Mouse (Mus musculus) limb, embryonic 12.5 days (tissue): ENCODE results near the gene Ppp4r4. TPM values are rescaled to one million over a fixed set of nuclear protein-coding genes. Genes with fewer than 3 reads are reported as not detected.
"Not testable (repeated sequence)": the region's sequence is repeated elsewhere in the genome, so short reads cannot be mapped to it uniquely, and the experiment has no call there.

ENCODE experiments used
- ATAC-seq: fragments of 200-750 bp; cut with Nextera tagmentation; 2 replicates; pipeline ENCODE4 v1.8.0; 2017; ENCODE audit warnings: low read depth, moderate TSS enrichment; ENCODE audit not compliant: insufficient number of reproducible peaks, insufficient read depth, low FRiP score, low TSS enrichment
- H3K27ac ChIP-seq: fragments of 300-500 bp; sonication (generic); 2 replicates; pipeline ENCODE4 v1.5.1; 2016; ENCODE audit warnings: mild to moderate bottlenecking, moderate library complexity
- H3K27me3 ChIP-seq: fragments of 300-500 bp; sonication (generic); 2 replicates; pipeline ENCODE4 v1.6.1; 2016; ENCODE audit warnings: mild to moderate bottlenecking, moderate library complexity
- H3K36me3 ChIP-seq: fragments of 300-500 bp; sonication (generic); 2 replicates; pipeline ENCODE4 v1.6.1; 2016; ENCODE audit warnings: mild to moderate bottlenecking, moderate library complexity
- H3K4me1 ChIP-seq: fragments of 300-500 bp; sonication (generic); replicated peaks from 2 replicates; pipeline ENCODE4 v1.6.1; 2016
- H3K4me2 ChIP-seq: fragments of 300-500 bp; sonication (generic); 2 replicates; pipeline ENCODE4 v1.6.1; 2016; ENCODE audit warnings: mild to moderate bottlenecking, moderate library complexity
- H3K4me3 ChIP-seq: fragments of 300-500 bp; sonication (generic); replicated peaks from 2 replicates; pipeline ENCODE4 v1.5.1; 2016; ENCODE audit warnings: mild to moderate bottlenecking
- H3K9ac ChIP-seq: fragments of 300-500 bp; sonication (generic); replicated peaks from 2 replicates; pipeline ENCODE4 v1.6.1; 2016; ENCODE audit warnings: mild to moderate bottlenecking, moderate library complexity
- H3K9me3 ChIP-seq: fragments of 300-500 bp; sonication (generic); 2 replicates; pipeline ENCODE4 v1.6.1; 2016; ENCODE audit warnings: mild to moderate bottlenecking, moderate library complexity
- polyA plus RNA-seq: library from polyadenylated mRNA; unstranded; fragments of >200 nt; fragmentation: Nextera tagmentation; extraction: Ambion mirVana; gene quantifications from 2 replicates; pipeline ENCODE4 v1.2.1, GENCODE M21; 2016

The Ppp4r4 gene
- polyA plus RNA-seq, 1 experiment from 2014 or later = 1.9 TPM

DNA sequence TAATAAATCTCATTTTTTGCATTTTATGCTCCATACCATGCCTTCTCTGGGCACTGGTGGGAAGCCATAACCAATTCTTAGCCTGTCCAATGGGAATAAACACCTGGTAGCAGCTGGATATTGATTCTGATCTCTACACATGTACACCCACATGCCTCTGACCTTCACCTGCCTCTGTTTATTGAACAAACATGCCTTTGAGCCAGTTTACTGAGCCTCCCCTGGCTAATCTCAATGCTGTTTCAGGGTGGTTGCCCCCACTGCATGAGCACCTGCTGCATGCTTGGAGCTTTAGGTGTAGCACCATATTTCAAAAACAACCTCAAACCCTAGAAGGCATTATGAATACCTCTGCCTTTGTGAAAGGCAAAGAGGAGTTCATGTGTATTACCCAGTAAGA lies 130.0 kb downstream of the Ppp4r4 start:
- not testable (repeated sequence) for H3K9ac ChIP-seq, ATAC-seq, H3K4me2 ChIP-seq, H3K36me3 ChIP-seq, H3K27me3 ChIP-seq, H3K4me3 ChIP-seq, H3K4me1 ChIP-seq, H3K9me3 ChIP-seq, H3K27ac ChIP-seq

Other genes with a start within 250 kb of the Ppp4r4 start
- gene Fam181a, start 221.3 kb upstream of the Ppp4r4 start, polyA plus RNA-seq = 0.23 TPM in 1 of 2 replicates, not detected in the other
- gene Asb2, start 176.3 kb upstream of the Ppp4r4 start, polyA plus RNA-seq = 2.8 and 2.9 TPM in 2 replicates
- gene Otub2, start 143.6 kb upstream of the Ppp4r4 start, polyA plus RNA-seq = 11.1 and 12.0 TPM in 2 replicates
- gene 9330161L09Rik, start 124.5 kb upstream of the Ppp4r4 start, polyA plus RNA-seq = 0.50 and 0.56 TPM in 2 replicates
- 94.7 and 114 TPM in 2 replicates for gene Ddx24, start 106.5 kb upstream of the Ppp4r4 start, polyA plus RNA-seq
- gene Ifi27, start 98.1 kb upstream of the Ppp4r4 start, polyA plus RNA-seq = 2.9 and 3.2 TPM in 2 replicates
- 1.2 and 2.7 TPM in 2 replicates for gene Ifi27l2a, start 88.6 kb upstream of the Ppp4r4 start, polyA plus RNA-seq
- not detected in 2 replicates for gene Ifi27l2b, start 75.1 kb upstream of the Ppp4r4 start, polyA plus RNA-seq
- 0.05 TPM in 1 of 2 replicates, not detected in the other for gene Serpina10, start 99.2 kb downstream of the Ppp4r4 start, polyA plus RNA-seq
- 0.63 and 0.64 TPM in 2 replicates for gene Serpina6, start 124.9 kb downstream of the Ppp4r4 start, polyA plus RNA-seq
- not detected in 2 replicates for gene Serpina16, start 143.9 kb downstream of the Ppp4r4 start, polyA plus RNA-seq
- gene Serpina1f, start 163.2 kb downstream of the Ppp4r4 start, polyA plus RNA-seq = not detected in 2 replicates
- not detected in 2 replicates for gene Serpina1d, start 241.3 kb downstream of the Ppp4r4 start, polyA plus RNA-seq